Mouse (Mus musculus): ENCODE data around the gene Iqcn. TPM values are rescaled to one million over a fixed set of nuclear protein-coding genes. Genes with fewer than 3 reads are reported as not detected.

Gene Iqcn
- polyA plus RNA-seq, 1 experiment from 2014 or later, result not detected

- no peaks in the 10 kb centered on the region for H3K9me3 ChIP-seq (ENCODE audit: control insufficient read depth, low read length)
- no peak overlapping the region for H3K27ac ChIP-seq (ENCODE audit: low read depth, low read length)
- H3K4me2 ChIP-seq (ENCODE audit: low read depth), result no peak overlapping the region
- no peaks in the 10 kb centered on the region for H3K36me3 ChIP-seq (ENCODE audit: control insufficient read depth, insufficient read depth, low read length)
- DNase-seq (ENCODE audit: low spot score) (peak; percentile 7), ATAC-seq (ENCODE audit: insufficient read depth, low FRiP score, low TSS enrichment) (no peak)
- H3K4me3 ChIP-seq (ENCODE audit: low read depth, low read length), result no peak overlapping the region
- H3K9ac ChIP-seq (ENCODE audit: low read length), result no peak overlapping the region
- H3K4me1 ChIP-seq (ENCODE audit: control insufficient read depth, insufficient read depth, low read length), result peaks cover under 1% of the 10 kb centered on the region; the same call in 1 of the 2 replicates
- WGBS, result 80% methylated on average over 19 of the region's 19 CpGs
- H3K27me3 ChIP-seq (ENCODE audit: control insufficient read depth, insufficient read depth, low read length), result peaks cover 17% of the 10 kb centered on the region
Observed at GRCm38 (mm10) chr8:70749097-70749674, 45.9 kb downstream of the Iqcn start.

GRCm38 (mm10) chr8:70750128-70750680 lies 46.9 kb downstream of the Iqcn start:
- DNase-seq (ENCODE audit: low spot score) (peak; percentile 10), ATAC-seq (ENCODE audit: insufficient read depth, low FRiP score, low TSS enrichment) (no peak)
- Histone ChIP-seq H3K36me3 (ENCODE audit: control insufficient read depth, insufficient read depth, low read length) (no peaks in the 10 kb centered on the region), H3K9ac (ENCODE audit: low read length) (no peak overlapping the region), H3K9me3 (ENCODE audit: control insufficient read depth, low read length) (no peaks in the 10 kb centered on the region), H3K4me3 (ENCODE audit: low read depth, low read length) (no peak overlapping the region), H3K27ac (ENCODE audit: low read depth, low read length) (no peak overlapping the region), H3K4me2 (ENCODE audit: low read depth) (no peak overlapping the region), H3K27me3 (ENCODE audit: control insufficient read depth, insufficient read depth, low read length) (peaks cover 9% of the 10 kb centered on the region), H3K4me1 (ENCODE audit: control insufficient read depth, insufficient read depth, low read length) (peaks cover 3% of the 10 kb centered on the region; the same call in 1 of the 2 replicates)
- 84% methylated on average over 13 of the region's 13 CpGs for WGBS

GRCm38 (mm10) chr8:70752000-70752764 lies 48.9 kb downstream of the Iqcn start:
- DNase-seq (ENCODE audit: low spot score) (peak; percentile 75), ATAC-seq (ENCODE audit: insufficient read depth, low FRiP score, low TSS enrichment) (no peak)
- WGBS, result 32% methylated on average over 11 of the region's 11 CpGs
- Histone ChIP-seq H3K36me3 (ENCODE audit: control insufficient read depth, insufficient read depth, low read length) (no peaks in the 10 kb centered on the region), H3K9me3 (ENCODE audit: control insufficient read depth, low read length) (no peaks in the 10 kb centered on the region), H3K4me2 (ENCODE audit: low read depth) (no peak overlapping the region), H3K27me3 (ENCODE audit: control insufficient read depth, insufficient read depth, low read length) (no peaks in the 10 kb centered on the region), H3K27ac (ENCODE audit: low read depth, low read length) (peak overlapping the region; percentile 15; the same call in 1 of the 2 replicates), H3K4me1 (ENCODE audit: control insufficient read depth, insufficient read depth, low read length) (peaks cover 4% of the 10 kb centered on the region; the same call in 1 of the 2 replicates), H3K9ac (ENCODE audit: low read length) (no peak overlapping the region), H3K4me3 (ENCODE audit: low read depth, low read length) (no peak overlapping the region)

GRCm38 (mm10) chr8:70753151-70753550 lies 49.9 kb downstream of the Iqcn start:
- H3K9ac ChIP-seq (ENCODE audit: low read length), result 0 out of 2 replicates have a peak overlapping the region, but pooled peaks have one; percentile 26
- ATAC-seq (ENCODE audit: insufficient read depth, low FRiP score, low TSS enrichment), result no peak
- H3K4me1 ChIP-seq (ENCODE audit: control insufficient read depth, insufficient read depth, low read length), result peaks cover 4% of the 10 kb centered on the region; the same call in 1 of the 2 replicates
- H3K36me3 ChIP-seq (ENCODE audit: control insufficient read depth, insufficient read depth, low read length), result no peaks in the 10 kb centered on the region
- H3K4me2 ChIP-seq (ENCODE audit: low read depth), result 0 out of 2 replicates have a peak overlapping the region, but pooled peaks have one; percentile 6
- peak overlapping the region; percentile 15; the same call in 1 of the 2 replicates for H3K27ac ChIP-seq (ENCODE audit: low read depth, low read length)
- DNase-seq (ENCODE audit: low spot score), result peak; percentile 40
- H3K9me3 ChIP-seq (ENCODE audit: control insufficient read depth, low read length), result no peaks in the 10 kb centered on the region
- no peaks in the 10 kb centered on the region for H3K27me3 ChIP-seq (ENCODE audit: control insufficient read depth, insufficient read depth, low read length)
- no peak overlapping the region for H3K4me3 ChIP-seq (ENCODE audit: low read depth, low read length)
- WGBS, result 21% methylated on average over 21 of the region's 21 CpGs

- Histone ChIP-seq H3K9me3 (ENCODE audit: control insufficient read depth, low read length) (no peaks in the 10 kb centered on the region), H3K36me3 (ENCODE audit: control insufficient read depth, insufficient read depth, low read length) (no peaks in the 10 kb centered on the region), H3K9ac (ENCODE audit: low read length) (peak within 1 kb of the TSS; percentile 79), H3K27ac (ENCODE audit: low read depth, low read length) (peak within 1 kb of the TSS; percentile 27; the same call in 1 of the 2 replicates), H3K27me3 (ENCODE audit: control insufficient read depth, insufficient read depth, low read length) (no peaks in the 10 kb centered on the region), H3K4me1 (ENCODE audit: control insufficient read depth, insufficient read depth, low read length) (peaks cover 4% of the 10 kb centered on the region; the same call in 1 of the 2 replicates), H3K4me2 (ENCODE audit: low read depth) (peak within 1 kb of the TSS; percentile 86), H3K4me3 (ENCODE audit: low read depth, low read length) (peak within 1 kb of the TSS; percentile 67)
- DNase-seq (ENCODE audit: low spot score) (peak; percentile 97), ATAC-seq (ENCODE audit: insufficient read depth, low FRiP score, low TSS enrichment) (peak; percentile 97)
- WGBS, result 8% methylated on average over 37 of the region's 37 CpGs
Observed at GRCm38 (mm10) chr8:70754043-70754870, 51.0 kb downstream of the Iqcn start, which contains the start of gene Rab3a. Gene Rab3a, plus strand, starts transcription at chr8:70754679.

GRCm38 (mm10) chr8:70754871-70755660 lies 51.8 kb downstream of the Iqcn start:
- no peaks in the 10 kb centered on the region for H3K9me3 ChIP-seq (ENCODE audit: control insufficient read depth, low read length)
- DNase-seq (ENCODE audit: low spot score) (peak; percentile 67), ATAC-seq (ENCODE audit: insufficient read depth, low FRiP score, low TSS enrichment) (peak; percentile 58)
- H3K27me3 ChIP-seq (ENCODE audit: control insufficient read depth, insufficient read depth, low read length), result no peaks in the 10 kb centered on the region
- 19% methylated on average over 50 of the region's 50 CpGs for WGBS
- no peak overlapping the region for H3K27ac ChIP-seq (ENCODE audit: low read depth, low read length)
- H3K9ac ChIP-seq (ENCODE audit: low read length), result peak overlapping the region; percentile 79
- H3K4me3 ChIP-seq (ENCODE audit: low read depth, low read length), result peak overlapping the region; percentile 67
- H3K36me3 ChIP-seq (ENCODE audit: control insufficient read depth, insufficient read depth, low read length), result no peaks in the 10 kb centered on the region
- peaks cover 10% of the 10 kb centered on the region for H3K4me1 ChIP-seq (ENCODE audit: control insufficient read depth, insufficient read depth, low read length)
- H3K4me2 ChIP-seq (ENCODE audit: low read depth), result peak overlapping the region; percentile 86

- ATAC-seq (ENCODE audit: insufficient read depth, low FRiP score, low TSS enrichment) (no peak), DNase-seq (ENCODE audit: low spot score) (peak; percentile 6)
- Histone ChIP-seq H3K4me1 (ENCODE audit: control insufficient read depth, insufficient read depth, low read length) (peaks cover 11% of the 10 kb centered on the region), H3K4me2 (ENCODE audit: low read depth) (peak overlapping the region; percentile 86), H3K27ac (ENCODE audit: low read depth, low read length) (no peak overlapping the region), H3K9me3 (ENCODE audit: control insufficient read depth, low read length) (no peaks in the 10 kb centered on the region), H3K9ac (ENCODE audit: low read length) (no peak overlapping the region), H3K27me3 (ENCODE audit: control insufficient read depth, insufficient read depth, low read length) (no peaks in the 10 kb centered on the region), H3K36me3 (ENCODE audit: control insufficient read depth, insufficient read depth, low read length) (no peaks in the 10 kb centered on the region), H3K4me3 (ENCODE audit: low read depth, low read length) (peak overlapping the region; percentile 67)
- WGBS, result 82% methylated on average over 24 of the region's 24 CpGs
Observed at GRCm38 (mm10) chr8:70755661-70756475, 52.6 kb downstream of the Iqcn start.
